Mouse (Mus musculus): Measurements from ENCODE around the gene Grhl1. TPM values are rescaled to one million over a fixed set of nuclear protein-coding genes. Genes with fewer than 3 reads are reported as not detected.
"Not testable (repeated sequence)": the region's sequence is repeated elsewhere in the genome, so short reads cannot be mapped to it uniquely, and the experiment has no call there.

Gene Grhl1
- polyA plus RNA-seq, 1 experiment from 2014 or later, result 0.60 TPM

DNA sequence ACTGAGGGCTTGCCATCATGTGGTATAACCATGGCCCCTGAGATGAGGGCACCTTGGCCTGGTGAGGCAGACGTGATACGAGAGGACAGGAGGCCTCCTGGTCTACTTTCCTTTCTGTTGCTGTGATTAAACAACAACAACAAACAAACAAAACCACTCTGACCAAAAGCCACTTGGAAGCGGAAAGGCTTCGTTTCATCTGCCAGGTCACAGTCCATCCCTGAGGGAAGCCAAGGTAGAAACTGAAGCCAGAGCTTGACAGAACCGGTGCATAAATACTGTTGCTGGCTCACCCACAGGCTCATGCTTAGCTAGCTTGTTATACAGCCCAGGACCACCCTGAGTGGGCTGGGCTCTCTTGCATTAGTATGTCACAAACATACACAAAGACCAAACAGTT lies 54.3 kb downstream of the Grhl1 start:
- H3K27me3 ChIP-seq (ENCODE audit: control insufficient read depth, insufficient read depth, low read length), result no peaks in the 10 kb centered on the region
- no peak overlapping the region for H3K27ac ChIP-seq (ENCODE audit: low read depth, low read length)
- H3K4me2 ChIP-seq (replicated peaks; ENCODE audit: low read depth, low read length), result no peak overlapping the region
- no peaks in the 10 kb centered on the region; the same call in none of the 2 replicates for H3K4me1 ChIP-seq (replicated peaks; ENCODE audit: control insufficient read depth, insufficient read depth, low read length)
- no peaks in the 10 kb centered on the region for H3K36me3 ChIP-seq (ENCODE audit: control insufficient read depth, insufficient read depth, low read length)
- H3K4me3 ChIP-seq (ENCODE audit: low read depth, low read length), result no peak overlapping the region
- H3K9ac ChIP-seq (ENCODE audit: low read depth, low read length), result no peak overlapping the region
- H3K9me3 ChIP-seq (ENCODE audit: control insufficient read depth, low read length), result no peaks in the 10 kb centered on the region
- DNase-seq (ENCODE audit: low spot score), result no peak
- 94% methylated on average over 5 of the region's 5 CpGs for WGBS
- ATAC-seq (ENCODE audit: low FRiP score), result no peak

GRCm38 (mm10) chr12:24627215-24627614 lies 55.1 kb downstream of the Grhl1 start:
- WGBS, result 60% methylated on average over 3 of the region's 3 CpGs
- DNase-seq (ENCODE audit: low spot score) (no peak), ATAC-seq (ENCODE audit: low FRiP score) (no peak)
- H3K4me3 ChIP-seq (ENCODE audit: low read depth, low read length), result no peak overlapping the region
- no peaks in the 10 kb centered on the region for H3K36me3 ChIP-seq (ENCODE audit: control insufficient read depth, insufficient read depth, low read length)
- H3K9me3 ChIP-seq (ENCODE audit: control insufficient read depth, low read length), result no peaks in the 10 kb centered on the region
- H3K27ac ChIP-seq (ENCODE audit: low read depth, low read length), result no peak overlapping the region
- H3K27me3 ChIP-seq (ENCODE audit: control insufficient read depth, insufficient read depth, low read length), result no peaks in the 10 kb centered on the region
- no peak overlapping the region for H3K4me2 ChIP-seq (replicated peaks; ENCODE audit: low read depth, low read length)
- H3K9ac ChIP-seq (ENCODE audit: low read depth, low read length), result no peak overlapping the region
- H3K4me1 ChIP-seq (replicated peaks; ENCODE audit: control insufficient read depth, insufficient read depth, low read length), result no peaks in the 10 kb centered on the region; the same call in none of the 2 replicates

DNA sequence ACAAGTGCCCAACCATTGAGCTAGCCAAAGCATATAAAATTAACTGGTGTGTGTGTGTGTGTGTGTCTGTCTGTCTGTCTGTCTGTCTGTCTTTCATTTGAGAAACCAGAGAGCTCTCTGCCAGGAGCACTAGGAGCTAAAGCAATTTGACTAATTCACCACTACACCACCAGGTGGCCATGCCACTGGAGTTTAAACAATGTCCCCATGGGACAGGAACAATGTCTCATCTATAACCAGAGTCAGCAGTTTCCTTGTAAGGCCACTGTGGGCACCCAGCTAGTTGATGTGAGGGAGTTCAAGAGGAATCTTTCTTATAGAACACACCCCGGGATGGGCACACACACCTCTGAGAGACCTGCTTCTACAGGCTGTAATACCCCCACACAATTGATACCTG lies 58.1 kb downstream of the Grhl1 start:
- no peaks in the 10 kb centered on the region for H3K36me3 ChIP-seq (ENCODE audit: control insufficient read depth, insufficient read depth, low read length)
- 86% methylated on average over 1 of the region's 1 CpGs for WGBS
- H3K4me2 ChIP-seq (replicated peaks; ENCODE audit: low read depth, low read length), result no peak overlapping the region
- H3K27ac ChIP-seq (ENCODE audit: low read depth, low read length), result no peak overlapping the region
- H3K4me1 ChIP-seq (replicated peaks; ENCODE audit: control insufficient read depth, insufficient read depth, low read length), result no peaks in the 10 kb centered on the region
- no peak for ATAC-seq (ENCODE audit: low FRiP score)
- no peak for DNase-seq (ENCODE audit: low spot score)
- H3K9ac ChIP-seq (ENCODE audit: low read depth, low read length), result no peak overlapping the region
- H3K27me3 ChIP-seq (ENCODE audit: control insufficient read depth, insufficient read depth, low read length), result no peaks in the 10 kb centered on the region
- H3K9me3 ChIP-seq (ENCODE audit: control insufficient read depth, low read length), result no peaks in the 10 kb centered on the region
- H3K4me3 ChIP-seq (ENCODE audit: low read depth, low read length), result no peak overlapping the region

DNA sequence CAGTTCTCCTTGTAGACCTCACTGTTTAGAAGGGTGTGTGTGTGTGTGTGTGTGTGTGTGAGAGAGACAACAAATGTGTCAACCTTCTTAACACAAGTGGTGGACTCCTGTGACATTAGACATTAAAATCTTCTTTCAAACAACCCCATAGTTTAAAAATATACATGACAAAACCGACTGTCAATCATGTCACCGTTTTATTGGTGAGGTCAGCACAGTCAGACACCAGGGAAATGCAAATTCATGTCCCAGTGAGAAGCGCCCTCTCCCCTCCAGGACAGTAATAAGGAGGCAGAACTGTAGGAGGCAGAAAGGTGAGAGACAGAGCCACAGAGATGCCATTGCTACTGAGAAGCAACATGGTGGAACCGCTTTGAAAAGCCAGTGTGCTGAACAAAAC lies 60.3 kb downstream of the Grhl1 start:
- no peak overlapping the region for H3K27ac ChIP-seq (ENCODE audit: low read depth, low read length)
- H3K9me3 ChIP-seq (ENCODE audit: control insufficient read depth, low read length), result no peaks in the 10 kb centered on the region
- H3K36me3 ChIP-seq (ENCODE audit: control insufficient read depth, insufficient read depth, low read length), result no peaks in the 10 kb centered on the region
- H3K4me1 ChIP-seq (replicated peaks; ENCODE audit: control insufficient read depth, insufficient read depth, low read length), result no peaks in the 10 kb centered on the region
- 59% methylated on average over 4 of the region's 4 CpGs for WGBS
- H3K4me2 ChIP-seq (replicated peaks; ENCODE audit: low read depth, low read length), result no peak overlapping the region
- no peaks in the 10 kb centered on the region for H3K27me3 ChIP-seq (ENCODE audit: control insufficient read depth, insufficient read depth, low read length)
- H3K9ac ChIP-seq (ENCODE audit: low read depth, low read length), result no peak overlapping the region
- no peak for DNase-seq (ENCODE audit: low spot score)
- ATAC-seq (ENCODE audit: low FRiP score), result no peak
- H3K4me3 ChIP-seq (ENCODE audit: low read depth, low read length), result no peak overlapping the region

GRCm38 (mm10) chr12:24633753-24634191 lies 61.7 kb downstream of the Grhl1 start:
- Histone ChIP-seq H3K9ac (ENCODE audit: low read depth, low read length) (no peak overlapping the region), H3K4me3 (ENCODE audit: low read depth, low read length) (no peak overlapping the region), H3K4me2 (replicated peaks; ENCODE audit: low read depth, low read length) (no peak overlapping the region), H3K27ac (ENCODE audit: low read depth, low read length) (no peak overlapping the region), H3K4me1 (replicated peaks; ENCODE audit: control insufficient read depth, insufficient read depth, low read length) (no peaks in the 10 kb centered on the region), H3K27me3 (ENCODE audit: control insufficient read depth, insufficient read depth, low read length) (no peaks in the 10 kb centered on the region), H3K9me3 (ENCODE audit: control insufficient read depth, low read length) (no peaks in the 10 kb centered on the region), H3K36me3 (ENCODE audit: control insufficient read depth, insufficient read depth, low read length) (no peaks in the 10 kb centered on the region)
- DNase-seq (ENCODE audit: low spot score) (no peak), ATAC-seq (ENCODE audit: low FRiP score) (no peak)
- WGBS, result 90% methylated on average over 1 of the region's 1 CpGs

GRCm38 (mm10) chr12:24634212-24634611 lies 62.1 kb downstream of the Grhl1 start:
- no peaks in the 10 kb centered on the region for H3K4me1 ChIP-seq (replicated peaks; ENCODE audit: control insufficient read depth, insufficient read depth, low read length)
- no peaks in the 10 kb centered on the region for H3K27me3 ChIP-seq (ENCODE audit: control insufficient read depth, insufficient read depth, low read length)
- ATAC-seq (ENCODE audit: low FRiP score) (no peak), DNase-seq (ENCODE audit: low spot score) (no peak)
- no peak overlapping the region for H3K9ac ChIP-seq (ENCODE audit: low read depth, low read length)
- no peaks in the 10 kb centered on the region for H3K36me3 ChIP-seq (ENCODE audit: control insufficient read depth, insufficient read depth, low read length)
- WGBS, result 86% methylated on average over 4 of the region's 4 CpGs
- H3K27ac ChIP-seq (ENCODE audit: low read depth, low read length), result no peak overlapping the region
- no peak overlapping the region for H3K4me3 ChIP-seq (ENCODE audit: low read depth, low read length)
- no peaks in the 10 kb centered on the region for H3K9me3 ChIP-seq (ENCODE audit: control insufficient read depth, low read length)
- H3K4me2 ChIP-seq (replicated peaks; ENCODE audit: low read depth, low read length), result no peak overlapping the region

DNA sequence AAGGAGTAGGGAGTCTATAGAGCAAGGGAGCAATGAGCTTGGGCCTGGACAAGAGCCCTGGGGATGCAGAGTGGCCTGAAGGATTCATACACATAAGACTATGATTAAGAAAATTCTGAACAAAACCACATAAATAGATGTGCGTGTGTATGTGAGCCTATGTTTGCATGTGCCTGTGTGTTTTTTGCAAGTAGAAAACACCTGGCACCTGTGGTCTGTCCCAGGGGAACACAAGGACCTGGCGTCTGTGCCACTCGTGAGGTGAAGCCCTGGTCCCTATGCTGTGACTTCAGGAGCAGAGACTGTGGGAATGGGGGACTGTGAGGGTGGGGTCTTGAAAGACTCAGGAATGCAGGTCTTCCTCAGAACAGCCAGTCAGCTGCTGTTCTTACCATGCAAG lies 62.6 kb downstream of the Grhl1 start:
- Histone ChIP-seq H3K4me3 (ENCODE audit: low read depth, low read length) (no peak overlapping the region), H3K9me3 (ENCODE audit: control insufficient read depth, low read length) (no peaks in the 10 kb centered on the region), H3K27me3 (ENCODE audit: control insufficient read depth, insufficient read depth, low read length) (no peaks in the 10 kb centered on the region), H3K4me1 (replicated peaks; ENCODE audit: control insufficient read depth, insufficient read depth, low read length) (no peaks in the 10 kb centered on the region), H3K27ac (ENCODE audit: low read depth, low read length) (no peak overlapping the region), H3K9ac (ENCODE audit: low read depth, low read length) (no peak overlapping the region), H3K4me2 (replicated peaks; ENCODE audit: low read depth, low read length) (no peak overlapping the region), H3K36me3 (ENCODE audit: control insufficient read depth, insufficient read depth, low read length) (no peaks in the 10 kb centered on the region)
- no peak for DNase-seq (ENCODE audit: low spot score)
- WGBS, result 87% methylated on average over 3 of the region's 3 CpGs
- no peak for ATAC-seq (ENCODE audit: low FRiP score)

- H3K4me1 ChIP-seq (replicated peaks; ENCODE audit: control insufficient read depth, insufficient read depth, low read length); H3K36me3 ChIP-seq (ENCODE audit: control insufficient read depth, insufficient read depth, low read length); H3K27me3 ChIP-seq (ENCODE audit: control insufficient read depth, insufficient read depth, low read length); ATAC-seq (ENCODE audit: low FRiP score); H3K4me2 ChIP-seq (replicated peaks; ENCODE audit: low read depth, low read length); H3K4me3 ChIP-seq (ENCODE audit: low read depth, low read length); DNase-seq (ENCODE audit: low spot score); H3K9ac ChIP-seq (ENCODE audit: low read depth, low read length); H3K27ac ChIP-seq (ENCODE audit: low read depth, low read length); H3K9me3 ChIP-seq (ENCODE audit: control insufficient read depth, low read length): not testable (repeated sequence)
- WGBS, result 96% methylated on average over 10 of the region's 10 CpGs
Measured at GRCm38 (mm10) chr12:24638787-24639186, 66.7 kb downstream of the Grhl1 start.

DNA sequence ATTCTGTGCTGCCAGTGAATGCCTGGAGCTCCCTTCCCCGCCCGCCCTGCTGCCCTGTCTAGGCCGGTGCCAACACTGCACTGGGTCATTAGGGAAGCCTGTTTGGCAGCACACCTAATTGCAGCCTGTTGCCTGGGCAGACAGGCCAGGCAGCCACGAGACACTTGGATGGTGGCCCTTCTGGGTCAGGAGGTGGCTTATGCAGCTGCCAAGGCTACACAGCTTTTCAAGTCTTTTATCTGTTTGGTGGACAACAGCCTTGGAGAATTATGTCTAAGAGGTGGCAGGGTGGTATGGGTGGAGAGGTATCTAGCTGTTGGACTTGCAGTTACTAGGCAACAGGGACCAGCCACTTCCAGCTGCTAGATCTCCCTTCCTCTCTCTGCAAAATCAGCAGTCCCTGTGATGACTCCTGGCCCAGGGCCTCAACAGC lies 70.3 kb downstream of the Grhl1 start:
- Histone ChIP-seq H3K4me2 (replicated peaks; ENCODE audit: low read depth, low read length) (no peak overlapping the region), H3K9me3 (ENCODE audit: control insufficient read depth, low read length) (no peaks in the 10 kb centered on the region), H3K27me3 (ENCODE audit: control insufficient read depth, insufficient read depth, low read length) (no peaks in the 10 kb centered on the region), H3K27ac (ENCODE audit: low read depth, low read length) (no peak overlapping the region), H3K4me3 (ENCODE audit: low read depth, low read length) (no peak overlapping the region), H3K9ac (ENCODE audit: low read depth, low read length) (no peak overlapping the region), H3K4me1 (replicated peaks; ENCODE audit: control insufficient read depth, insufficient read depth, low read length) (no peaks in the 10 kb centered on the region), H3K36me3 (ENCODE audit: control insufficient read depth, insufficient read depth, low read length) (no peaks in the 10 kb centered on the region)
- WGBS, result 79% methylated on average over 4 of the region's 4 CpGs
- no peak for ATAC-seq (ENCODE audit: low FRiP score)
- DNase-seq (ENCODE audit: low spot score), result no peak

Measured in hindbrain, embryonic 11.5 days (tissue).